Mouse (Mus musculus) spleen, adult 2 months (tissue): ENCODE results near the gene Syt3.

ENCODE experiments used
- CTCF ChIP-seq: fragments of 200-500 bp; IDR thresholded peaks from 2 replicates; pipeline ENCODE4 v1.5.1; 2011; ENCODE audit warnings: mild to moderate bottlenecking, inconsistent platforms; ENCODE audit not compliant: insufficient read depth, insufficient read length, insufficient replicate concordance; ENCODE audit errors: extremely low read depth
- POLR2A ChIP-seq: fragments of 200-500 bp; IDR thresholded peaks from 2 replicates; pipeline ENCODE4 v1.6.1; 2011; ENCODE audit warnings: low read depth, low read length, inconsistent platforms

DNA sequence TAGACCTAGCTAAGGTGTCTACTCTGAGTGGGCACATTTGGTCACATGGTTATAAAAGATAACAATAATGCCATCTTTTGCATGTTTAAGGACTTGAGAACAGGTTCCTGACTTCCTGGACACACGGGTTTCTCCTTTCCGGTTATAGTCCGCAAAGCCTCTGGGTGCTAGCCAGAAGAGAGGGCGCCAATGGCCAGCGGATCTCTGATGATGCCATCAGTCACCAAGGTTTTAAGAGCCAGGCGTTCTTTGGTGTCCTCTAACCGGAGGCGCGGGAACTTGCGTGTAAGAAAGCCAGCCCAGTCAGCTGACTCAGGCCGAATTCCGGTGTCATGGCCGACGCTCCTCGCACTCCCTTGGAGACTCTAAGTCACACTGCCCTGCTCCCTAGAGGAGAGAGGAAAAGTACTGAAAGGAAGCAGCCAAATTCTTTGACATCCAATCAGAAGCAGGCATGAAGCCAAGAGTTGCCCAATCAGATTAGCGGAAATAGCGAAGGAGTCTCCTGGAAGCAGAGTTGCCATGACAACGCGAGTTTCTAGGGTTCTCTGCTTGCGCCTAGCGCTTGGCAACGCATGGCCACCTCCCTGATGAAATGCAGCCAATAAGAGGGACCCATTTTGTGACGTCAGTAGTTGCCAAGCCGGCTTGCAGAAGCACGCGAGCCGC, 21.6 kb downstream of the Syt3 start:
- TF ChIP-seq CTCF = no peak
- TF ChIP-seq POLR2A = no peak
